Mouse (Mus musculus) heart, adult 2 months (tissue): ENCODE data around the gene Mfsd12. TPM values are rescaled to one million over a fixed set of nuclear protein-coding genes. Genes with fewer than 3 reads are reported as not detected.

ENCODE experiments used
- DNase-seq, 2 experiments: peaks; one replicate each; pipeline ENCODE4 v3.0.0; 2021
- H3K27ac ChIP-seq: fragments of 200-600 bp; 2 replicates; pipeline ENCODE4 v1.8.1; 2022
- H3K27me3 ChIP-seq: fragments of 200-500 bp; 2 replicates; pipeline ENCODE4 v1.6.1; 2012; ENCODE audit warnings: mild to moderate bottlenecking, low read length, inconsistent platforms, mixed read lengths; ENCODE audit not compliant: control insufficient read depth, insufficient read depth
- H3K36me3 ChIP-seq: fragments of 200-500 bp; 2 replicates; pipeline ENCODE4 v1.6.1; 2012; ENCODE audit warnings: low read length, inconsistent platforms; ENCODE audit not compliant: control insufficient read depth, insufficient read depth
- H3K4me1 ChIP-seq: fragments of 200-500 bp; 2 replicates; pipeline ENCODE4 v1.6.1; 2011; ENCODE audit warnings: low read length; ENCODE audit not compliant: control insufficient read depth, insufficient read depth
- H3K4me3 ChIP-seq: fragments of 200-600 bp; 2 replicates; pipeline ENCODE4 v1.8.1; 2022
- H3K79me2 ChIP-seq: fragments of 200-500 bp; replicated peaks from 2 replicates; pipeline ENCODE4 v1.6.1; 2012; ENCODE audit warnings: mild to moderate bottlenecking, inconsistent platforms, low read length, moderate library complexity, mixed read lengths; ENCODE audit not compliant: control insufficient read depth, insufficient read depth
- H3K9ac ChIP-seq: fragments of 200-500 bp; 2 replicates; pipeline ENCODE4 v1.6.1; 2012; ENCODE audit warnings: low read depth, mild to moderate bottlenecking, control low read depth, inconsistent platforms, low read length, mixed read lengths
- CTCF ChIP-seq: fragments of 200-600 bp; IDR thresholded peaks from 2 replicates; pipeline ENCODE4 v1.8.1; 2022; ENCODE audit warnings: antibody characterized with exemption, mild to moderate bottlenecking, moderate library complexity
- EP300 ChIP-seq: fragments of 200-500 bp; IDR thresholded peaks from 2 replicates; pipeline ENCODE4 v1.6.1; 2011; ENCODE audit warnings: low read depth, low read length, control low read depth; ENCODE audit not compliant: insufficient read depth
- POLR2A ChIP-seq: fragments of 200-500 bp; IDR thresholded peaks from 2 replicates; pipeline ENCODE4 v1.6.1; 2011; ENCODE audit warnings: mild to moderate bottlenecking, low read depth, low read length, control low read depth; ENCODE audit not compliant: insufficient read depth
- WGBS: fragments of 180-500 bp; shearing (Covaris S2); methylation state at CpG from one replicate; pipeline ENCODE4 v1.1.7; 2018; 5-methylcytosine and 5-hydroxymethylcytosine counted together
- intact Hi-C: fragments of 180-260 bp; cut with DNase I; formaldehyde crosslinking; loops from one replicate; pipeline ENCODE4 v1.15.1; 2025
- polyA plus RNA-seq: library from polyadenylated mRNA; depleted of rRNA; stranded (reverse); fragments of >200 nt; gene quantifications from 2 replicates; pipeline ENCODE4 v1.2.3, GENCODE M21; 2012
- total RNA-seq, 2 experiments: library from RNA; stranded (reverse); gene quantifications; 2 replicates each; pipeline ENCODE4 v1.2.3; 2021

Mfsd12 gene
- total and polyA plus RNA-seq, 3 experiments: 9.6 to 11.1 (median 10.6) TPM

- H3K36me3 ChIP-seq: no peaks in the 10 kb centered on the region
- DNase-seq: no peak
- H3K27me3 ChIP-seq: no peaks in the 10 kb centered on the region
- peak within 1 kb of the TSS; percentile 99 for H3K4me3 ChIP-seq
- under 1% methylated on average over 56 of the region's 59 CpGs for WGBS
- peaks cover 4% of the 10 kb centered on the region; the same call in 1 of the 2 replicates for H3K4me1 ChIP-seq
- TF ChIP-seq POLR2A (no peak; the same call in 1 of the 2 replicates), CTCF (no peak), EP300 (no peak)
- H3K27ac ChIP-seq: peak within 1 kb of the TSS; percentile 93
- H3K9ac ChIP-seq: peak within 1 kb of the TSS; percentile 82
- peaks cover 2% of the 10 kb centered on the region for H3K79me2 ChIP-seq
- intact Hi-C loops: loop anchor here (2.0 kb wide), 1 partner anchor 27 kb away; the partner anchor contains the start of gene Hmg20b
Measured at GRCm38 (mm10) chr10:81377793-81378552, 20.7 kb downstream of the Mfsd12 start, which contains the start of gene Fzr1. Fzr1 (minus strand) TSS chr10:81378516.

GRCm38 (mm10) chr10:81378553-81379182, 21.4 kb downstream of the Mfsd12 start:
- peak overlapping the region; percentile 60 for H3K4me3 ChIP-seq
- WGBS: under 1% methylated on average over 44 of the region's 46 CpGs
- peak overlapping the region; percentile 6; the same call in 1 of the 2 replicates for H3K9ac ChIP-seq
- peaks cover 4% of the 10 kb centered on the region; the same call in 1 of the 2 replicates for H3K4me1 ChIP-seq
- H3K36me3 ChIP-seq: no peaks in the 10 kb centered on the region
- intact Hi-C loops: no loop called here
- TF ChIP-seq CTCF: no peak
- peak; percentile 66; the same call in 1 of the 2 replicates for TF ChIP-seq POLR2A
- 0 out of 2 replicates have a peak, but pooled peaks have one; percentile 37 for TF ChIP-seq EP300
- H3K27me3 ChIP-seq: no peaks in the 10 kb centered on the region
- H3K27ac ChIP-seq: peak overlapping the region; percentile 72
- peak; percentile 100 for DNase-seq
- H3K79me2 ChIP-seq: peaks cover 2% of the 10 kb centered on the region

GRCm38 (mm10) chr10:81379183-81379553, 21.9 kb downstream of the Mfsd12 start:
- no peak overlapping the region for H3K9ac ChIP-seq
- WGBS: 59% methylated on average over 3 of the region's 3 CpGs

GRCm38 (mm10) chr10:81379809-81380378, 22.6 kb downstream of the Mfsd12 start:
- H3K9ac ChIP-seq: no peak overlapping the region
- no peaks in the 10 kb centered on the region for H3K36me3 ChIP-seq
- H3K79me2 ChIP-seq: peaks cover 2% of the 10 kb centered on the region; the same call in 1 of the 2 replicates
- H3K27ac ChIP-seq: no peak overlapping the region
- intact Hi-C loops: no loop called here
- TF ChIP-seq POLR2A (no peak), EP300 (no peak), CTCF (no peak)
- no peak overlapping the region for H3K4me3 ChIP-seq
- H3K27me3 ChIP-seq: no peaks in the 10 kb centered on the region
- peaks cover 5% of the 10 kb centered on the region for H3K4me1 ChIP-seq
- WGBS: 82% methylated on average over 6 of the region's 6 CpGs
- DNase-seq: no peak

More at GRCm38 (mm10) chr10:81379183-81379553, 21.9 kb downstream of the Mfsd12 start:
- intact Hi-C loops: no loop called here
- TF ChIP-seq CTCF: no peak
- TF ChIP-seq EP300: no peak
- no peak for TF ChIP-seq POLR2A
- Histone ChIP-seq H3K27ac (peak overlapping the region; percentile 72), H3K27me3 (no peaks in the 10 kb centered on the region), H3K4me1 (peaks cover 4% of the 10 kb centered on the region; the same call in 1 of the 2 replicates), H3K36me3 (no peaks in the 10 kb centered on the region), H3K4me3 (peak overlapping the region; percentile 60), H3K79me2 (peaks cover 2% of the 10 kb centered on the region)
- DNase-seq: no peak

GRCm38 (mm10) chr10:81382039-81382438, 24.7 kb downstream of the Mfsd12 start:
- Histone ChIP-seq H3K27me3 (no peaks in the 10 kb centered on the region), H3K9ac (no peak overlapping the region), H3K4me1 (peaks cover 6% of the 10 kb centered on the region), H3K79me2 (no peaks in the 10 kb centered on the region; the same call in 1 of the 2 replicates), H3K36me3 (no peaks in the 10 kb centered on the region), H3K4me3 (no peak overlapping the region), H3K27ac (no peak overlapping the region)
- intact Hi-C loops: no loop called here
- 22% methylated on average over 5 of the region's 5 CpGs for WGBS
- no peak for DNase-seq
- TF ChIP-seq EP300: no peak
- TF ChIP-seq POLR2A: no peak
- TF ChIP-seq CTCF: no peak
